Mouse (Mus musculus) testis, adult 2 months (tissue): Measurements from ENCODE around the gene Phf14.

Experiments
- CTCF ChIP-seq: fragments of 200-500 bp; IDR thresholded peaks from 2 replicates; pipeline ENCODE4 v1.5.1; 2012; ENCODE audit warnings: low read depth, mild to moderate bottlenecking, inconsistent platforms, low read length, moderate library complexity; ENCODE audit not compliant: control insufficient read depth, insufficient read depth, insufficient replicate concordance
- POLR2A ChIP-seq: fragments of 200-500 bp; IDR thresholded peaks from 2 replicates; pipeline ENCODE4 v1.6.1; 2012; ENCODE audit warnings: low read depth, mild to moderate bottlenecking, inconsistent platforms, low read length, moderate library complexity; ENCODE audit not compliant: control insufficient read depth

DNA sequence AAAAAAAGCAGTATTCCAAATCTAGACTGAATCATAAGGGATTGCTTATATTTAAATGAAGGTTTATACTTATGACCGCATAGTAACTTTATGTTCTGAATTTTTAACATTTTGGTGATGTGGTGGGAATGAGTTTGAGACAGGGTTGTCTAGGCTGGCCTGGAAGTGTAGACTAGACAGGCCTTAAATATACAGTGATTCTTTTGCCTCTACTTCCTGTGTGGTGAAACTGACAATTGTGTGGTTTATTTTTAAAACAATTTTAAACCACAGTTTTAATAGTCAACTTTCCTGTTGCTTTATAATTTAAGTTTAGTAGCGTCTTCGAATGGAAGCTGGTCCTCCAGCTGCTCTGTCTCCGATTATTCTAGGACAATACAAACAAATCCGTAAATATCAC lies 104.5 kb downstream of the Phf14 start:
- TF ChIP-seq POLR2A: no peak
- no peak for TF ChIP-seq CTCF
